Mouse (Mus musculus): ENCODE data around the gene Gm20388.
"Not testable (repeated sequence)": the region's sequence is repeated elsewhere in the genome, so short reads cannot be mapped to it uniquely, and the experiment has no call there.

Gene Gm20388

DNA sequence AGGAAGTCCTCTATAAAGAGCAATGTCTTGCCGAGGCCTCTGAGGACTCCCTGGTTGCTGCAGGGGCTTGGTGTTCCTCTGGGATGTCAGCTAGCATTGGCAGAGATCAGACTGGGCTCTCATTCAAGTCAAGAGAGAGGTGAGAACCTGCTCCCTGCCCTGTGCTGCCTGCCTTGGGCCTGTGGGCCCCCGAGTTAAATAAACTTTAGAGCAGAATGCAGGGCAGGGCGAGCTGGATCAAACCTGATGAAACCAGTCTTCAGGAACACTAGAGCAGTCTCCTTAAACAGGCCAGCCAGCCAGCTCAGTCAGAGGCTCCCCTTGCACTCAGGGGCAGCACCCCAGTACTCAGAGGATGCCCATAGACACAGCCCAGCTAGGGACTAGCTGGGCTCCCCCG is 3361.3 kb downstream of the Gm20388 start:
- no peak for DNase-seq (ENCODE audit: low spot score in 2 of 2)

GRCm38 (mm10) chr8:123274447-123274846 is 3363.8 kb downstream of the Gm20388 start:
- DNase-seq (ENCODE audit: low spot score in 2 of 2), result no peak

DNA sequence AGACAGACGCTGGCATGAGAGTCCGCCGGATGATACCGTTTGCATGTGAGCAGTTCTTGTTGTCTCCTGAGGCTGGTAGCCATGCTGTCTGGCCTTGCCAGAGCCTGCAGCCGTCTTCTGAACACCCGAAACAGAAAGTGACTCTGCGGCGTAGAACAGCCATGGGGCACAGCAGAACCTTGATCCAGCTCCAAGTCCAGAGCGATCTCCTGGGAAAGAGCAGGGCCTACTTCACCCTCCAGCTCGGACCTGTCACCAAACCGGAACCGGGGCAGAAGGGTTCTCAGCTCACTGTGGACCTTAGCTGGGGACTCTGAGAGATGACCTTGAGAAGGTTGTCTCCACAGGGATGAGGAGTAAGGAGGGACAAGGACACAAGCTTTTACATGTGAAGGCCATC is 3364.5 kb downstream of the Gm20388 start:
- DNase-seq (ENCODE audit: low spot score in 2 of 2), result no peak

GRCm38 (mm10) chr8:123278445-123278844 is 3367.8 kb downstream of the Gm20388 start:
- DNase-seq (ENCODE audit: low spot score in 2 of 2), result no peak

- DNase-seq (ENCODE audit: low spot score in 2 of 2), result no peak
Observed at GRCm38 (mm10) chr8:123279828-123280227, 3369.2 kb downstream of the Gm20388 start.

- no peak for DNase-seq (ENCODE audit: low spot score in 2 of 2)
Observed at GRCm38 (mm10) chr8:123280302-123281094, 3369.9 kb downstream of the Gm20388 start.

DNA sequence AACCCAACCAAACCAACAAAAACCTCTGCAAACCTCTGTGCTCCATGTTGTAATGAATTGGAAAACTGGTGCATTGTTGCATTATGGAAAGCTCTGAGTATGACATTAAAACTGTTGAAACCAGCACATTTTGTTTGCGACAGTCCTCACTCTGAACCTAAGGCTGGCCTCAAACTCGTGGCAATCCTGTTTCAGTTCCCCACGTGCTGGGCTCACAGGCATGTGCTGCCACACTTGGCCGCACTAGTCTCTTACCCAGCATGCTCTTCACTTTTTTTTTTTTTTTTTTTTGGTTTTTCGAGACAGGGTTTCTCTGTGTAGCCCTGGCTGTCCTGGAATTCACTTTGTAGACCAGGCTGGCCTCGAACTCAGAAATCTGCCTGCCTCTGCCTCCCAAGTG is 3372.4 kb downstream of the Gm20388 start:
- DNase-seq (ENCODE audit: low spot score in 2 of 2), result not testable (repeated sequence)

DNA sequence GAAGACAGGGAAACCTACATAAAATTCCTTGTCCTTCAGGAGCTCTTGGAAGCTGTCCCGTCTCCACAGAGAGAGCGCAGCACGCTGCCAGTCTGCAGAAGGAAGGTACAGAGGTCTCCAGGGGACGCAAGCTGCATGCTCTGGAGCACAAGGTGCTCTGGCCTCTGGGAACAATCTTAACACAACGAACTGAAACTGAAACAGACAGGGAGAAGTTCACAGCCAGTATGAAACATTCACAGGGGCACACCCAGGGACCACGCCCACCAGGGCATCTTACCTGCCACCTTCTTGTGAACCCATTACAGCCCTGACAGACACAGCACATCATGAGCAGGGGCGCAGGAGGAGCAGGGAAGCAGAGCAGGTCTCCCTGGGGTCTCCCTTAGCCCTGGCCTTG is 3373.3 kb downstream of the Gm20388 start:
- no peak for DNase-seq (ENCODE audit: low spot score in 2 of 2)

DNA sequence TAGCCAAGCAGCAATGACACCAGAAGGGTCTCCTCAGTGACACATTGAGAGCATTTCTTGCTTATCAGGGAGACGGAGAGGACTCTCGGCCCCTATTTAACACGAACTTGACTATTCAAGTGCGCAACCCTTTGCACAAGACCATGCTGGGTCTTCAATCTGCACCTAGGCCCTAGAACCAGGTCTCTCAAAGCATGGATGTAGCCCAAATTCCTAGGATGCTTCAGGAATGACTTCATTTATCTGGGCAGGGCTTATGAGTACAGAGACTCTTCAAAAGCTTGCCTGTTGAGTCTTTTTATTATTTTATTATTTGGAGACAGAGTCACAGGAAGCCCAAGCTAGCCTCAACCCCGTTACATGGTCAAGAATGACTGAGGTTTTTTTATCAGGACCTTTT is 3373.9 kb downstream of the Gm20388 start:
- no peak for DNase-seq (ENCODE audit: low spot score in 2 of 2)

DNA sequence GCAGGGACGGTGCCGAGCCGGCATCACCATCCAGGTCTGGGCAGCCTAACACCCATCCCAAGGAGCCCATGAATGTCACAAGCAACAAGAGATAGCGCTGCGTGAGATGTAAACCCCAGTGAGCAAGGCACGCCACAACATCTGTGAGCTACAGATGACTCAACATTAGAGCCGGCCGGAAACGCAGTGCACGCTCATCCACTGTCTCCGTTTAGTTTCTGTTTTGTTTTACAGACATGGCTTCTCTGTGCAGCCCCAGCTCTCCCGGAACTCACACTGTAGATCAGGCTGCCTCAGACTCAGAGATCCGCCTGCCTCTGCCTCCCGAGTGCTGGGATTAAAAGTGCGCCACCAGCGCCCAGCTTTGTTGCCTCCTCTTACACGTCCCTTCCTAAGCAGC is 3376.7 kb downstream of the Gm20388 start:
- DNase-seq (ENCODE audit: low spot score in 2 of 2), result no peak

GRCm38 (mm10) chr8:123290166-123290565 is 3379.5 kb downstream of the Gm20388 start:
- DNase-seq (ENCODE audit: low spot score in 2 of 2), result no peak

- no peak for DNase-seq (ENCODE audit: low spot score in 2 of 2)
Observed at GRCm38 (mm10) chr8:123290679-123291078, 3380.0 kb downstream of the Gm20388 start.

- DNase-seq (ENCODE audit: low spot score in 2 of 2), result no peak
Observed at GRCm38 (mm10) chr8:123291716-123292115, 3381.1 kb downstream of the Gm20388 start.

GRCm38 (mm10) chr8:123292281-123292680 is 3381.6 kb downstream of the Gm20388 start:
- no peak for DNase-seq (ENCODE audit: low spot score in 2 of 2)

DNA sequence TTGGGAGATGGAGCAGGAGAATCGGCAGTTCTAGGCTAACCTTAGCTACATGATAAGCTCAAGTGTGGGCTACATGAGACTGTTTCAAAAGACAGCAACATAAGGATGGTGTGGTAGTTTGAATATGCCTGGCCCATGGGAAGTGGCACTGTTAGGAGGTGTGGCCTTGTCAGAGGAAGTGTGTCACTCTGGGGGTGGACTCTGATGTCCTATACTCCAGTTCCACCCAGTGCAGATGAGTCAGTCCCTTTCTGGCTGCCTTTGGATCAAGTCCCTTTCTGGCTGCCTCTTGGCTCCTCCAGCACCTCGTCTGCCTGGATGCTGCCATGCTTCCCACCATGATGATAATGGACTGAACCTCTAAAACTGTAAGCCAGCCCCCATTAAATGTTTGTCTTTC is 3382.1 kb downstream of the Gm20388 start:
- DNase-seq (ENCODE audit: low spot score in 2 of 2), result no peak

DNA sequence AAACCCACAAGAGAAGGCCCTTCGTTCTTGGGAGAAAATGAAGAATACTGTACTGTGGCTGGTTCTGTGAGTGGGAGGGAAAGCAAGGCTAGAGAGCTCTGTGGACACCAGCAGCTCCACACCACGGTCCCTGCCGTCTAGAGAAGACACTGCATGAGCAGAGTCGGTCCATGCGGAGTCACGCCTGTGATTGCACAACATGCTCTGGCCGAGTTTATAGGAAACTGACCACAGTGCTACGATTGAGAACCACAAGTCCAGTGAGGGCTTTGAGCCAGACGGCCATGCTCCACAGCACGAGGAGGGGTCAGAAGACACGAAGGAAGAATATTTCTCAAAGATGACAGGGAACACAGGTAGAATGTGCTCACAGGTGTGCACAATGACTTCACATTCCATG is 3387.7 kb downstream of the Gm20388 start:
- no peak for DNase-seq (ENCODE audit: low spot score in 2 of 2)

DNA sequence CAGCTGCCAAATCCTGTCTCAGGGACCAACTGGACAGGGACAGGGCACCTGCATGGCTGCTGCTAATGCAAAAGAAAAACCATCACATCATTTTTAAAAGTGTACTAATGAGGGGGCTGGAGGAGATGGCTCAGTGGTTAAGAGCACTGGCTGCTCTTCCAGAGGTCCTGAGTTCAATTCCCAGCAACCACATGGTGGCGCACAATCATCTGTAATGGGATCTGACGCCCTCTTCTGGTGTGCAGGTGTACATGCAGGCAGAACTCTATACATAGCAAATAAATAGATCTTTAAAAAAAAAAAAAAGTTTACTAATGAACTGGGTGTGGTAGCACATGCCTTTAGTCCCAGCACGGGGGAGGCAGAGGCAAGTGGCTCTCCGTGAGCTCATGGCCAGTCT is 3398.1 kb downstream of the Gm20388 start:
- no peak for DNase-seq (ENCODE audit: low spot score in 2 of 2)

DNA sequence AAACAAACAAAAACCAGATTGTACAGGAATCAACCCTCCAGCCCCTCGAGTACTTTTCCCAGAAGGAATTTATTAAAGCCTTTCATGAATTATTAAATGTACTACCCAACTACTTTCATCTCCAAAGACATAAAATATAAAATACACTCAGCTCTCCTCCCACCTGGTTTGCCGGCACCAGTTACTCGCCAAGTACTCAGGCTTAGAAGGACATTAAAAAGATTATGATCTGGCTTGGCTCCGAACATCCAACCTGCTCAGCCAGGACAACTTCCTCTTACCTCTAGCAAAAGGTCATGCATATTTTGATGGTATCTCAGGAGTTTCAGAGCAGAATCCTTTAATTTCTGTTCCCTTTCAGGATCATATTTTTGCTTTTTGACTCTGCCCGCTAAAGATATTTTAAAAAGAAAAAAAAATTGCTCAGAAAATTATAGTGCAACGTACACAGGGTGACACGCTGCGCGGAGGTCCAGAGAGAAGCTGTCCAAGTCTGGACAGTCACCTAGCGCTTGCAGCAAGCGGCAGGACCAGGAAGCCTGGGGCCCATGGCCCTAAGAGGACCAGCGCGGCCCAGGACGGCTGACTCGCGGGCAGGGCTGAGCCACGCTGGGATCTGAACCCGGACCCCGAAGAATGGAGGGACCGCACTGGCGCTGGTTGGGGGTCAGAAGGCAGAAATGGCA is 3407.3 kb downstream of the Gm20388 start:
- no peak for DNase-seq (ENCODE audit: low spot score in 2 of 2)

DNA sequence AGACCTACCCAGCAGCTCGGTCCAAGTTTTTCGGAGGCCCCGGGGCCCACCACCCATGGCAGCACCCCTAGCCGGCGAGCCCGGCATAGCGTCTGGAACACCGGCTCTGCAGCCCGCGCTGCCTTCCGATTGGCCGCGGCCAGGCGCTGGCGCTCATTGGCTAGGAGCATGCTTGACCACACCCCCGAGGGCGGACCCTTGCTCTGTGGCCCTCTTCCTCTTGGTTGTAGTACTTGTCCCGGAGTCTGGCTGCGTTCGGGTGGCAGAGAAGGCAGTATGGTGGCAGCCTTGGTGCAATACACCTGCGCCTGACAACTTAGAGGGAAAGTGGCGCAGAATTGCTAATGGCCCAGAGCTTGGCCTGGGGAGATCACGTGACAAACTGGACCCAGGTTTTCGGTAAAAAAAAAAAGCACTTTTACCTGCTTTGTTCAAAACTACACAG is 3407.8 kb downstream of the Gm20388 start, which contains the start of gene Fanca:
Fanca (minus strand) TSS at position 110 of the 445 bp plus-strand sequence.
- DNase-seq (ENCODE audit: low spot score in 2 of 2), result peak; percentile 69 to 89

GRCm38 (mm10) chr8:123319522-123320164 is 3409.0 kb downstream of the Gm20388 start:
- no peak for DNase-seq (ENCODE audit: low spot score in 2 of 2)

GRCm38 (mm10) chr8:123328552-123328951 is 3417.9 kb downstream of the Gm20388 start:
- DNase-seq (ENCODE audit: low spot score in 2 of 2), result no peak

- DNase-seq (ENCODE audit: low spot score in 2 of 2), result no peak
Observed at GRCm38 (mm10) chr8:123329350-123329749, 3418.7 kb downstream of the Gm20388 start.

- DNase-seq (ENCODE audit: low spot score in 2 of 2), result no peak
Observed at GRCm38 (mm10) chr8:123329961-123330360, 3419.3 kb downstream of the Gm20388 start.

Measured in left cerebral cortex, adult 9 months (tissue).